Mouse (Mus musculus): ENCODE measurements around the gene Smg8. TPM values are rescaled to one million over a fixed set of nuclear protein-coding genes. Genes with fewer than 3 reads are reported as not detected.
"Not testable (repeated sequence)": the region's sequence is repeated elsewhere in the genome, so short reads cannot be mapped to it uniquely, and the experiment has no call there.

Smg8 gene
- polyA plus RNA-seq, 1 experiment, result 28.9 TPM

- no peaks in the 10 kb centered on the region for H3K36me3 ChIP-seq (ENCODE audit: control insufficient read depth, insufficient read depth, low read length, poor library complexity, severe bottlenecking)
- H3K4me1 ChIP-seq (ENCODE audit: control insufficient read depth, insufficient read depth, low read length), result no peaks in the 10 kb centered on the region
- TF ChIP-seq EP300 (IDR thresholded peaks at IDR 0.05; ENCODE audit: insufficient read depth, low read depth, low read length) (no peak), CTCF (IDR thresholded peaks at IDR 0.05; ENCODE audit: low read depth, low read length) (no peak), POLR2A (IDR thresholded peaks at IDR 0.05; ENCODE audit: insufficient read depth, low read length) (no peak)
- no peaks in the 10 kb centered on the region for H3K27me3 ChIP-seq (ENCODE audit: control insufficient read depth, insufficient read depth, low read length, poor library complexity, severe bottlenecking)
- no peak overlapping the region for H3K4me3 ChIP-seq (ENCODE audit: low read depth, low read length)
- no peak overlapping the region for H3K27ac ChIP-seq (ENCODE audit: insufficient read depth, low read length)
- H3K9ac ChIP-seq (ENCODE audit: low read depth, poor library complexity, severe bottlenecking), result no peak overlapping the region
- H3K9me3 ChIP-seq (replicated peaks; ENCODE audit: control insufficient read depth, insufficient read depth, low read length, poor library complexity, severe bottlenecking), result no peaks in the 10 kb centered on the region
These were observed 26.2 kb downstream of the Smg8 start for GRCm38 (mm10) chr11:87060410-87060809.

- no peak for TF ChIP-seq EP300 (IDR thresholded peaks at IDR 0.05; ENCODE audit: insufficient read depth, low read depth, low read length)
- TF ChIP-seq CTCF (IDR thresholded peaks at IDR 0.05; ENCODE audit: low read depth, low read length), result no peak
- no peak for TF ChIP-seq POLR2A (IDR thresholded peaks at IDR 0.05; ENCODE audit: insufficient read depth, low read length)
- H3K36me3 ChIP-seq (ENCODE audit: control insufficient read depth, insufficient read depth, low read length, poor library complexity, severe bottlenecking), result no peaks in the 10 kb centered on the region
- H3K9me3 ChIP-seq (replicated peaks; ENCODE audit: control insufficient read depth, insufficient read depth, low read length, poor library complexity, severe bottlenecking), result no peaks in the 10 kb centered on the region
- no peak overlapping the region for H3K9ac ChIP-seq (ENCODE audit: low read depth, poor library complexity, severe bottlenecking)
- no peaks in the 10 kb centered on the region for H3K27me3 ChIP-seq (ENCODE audit: control insufficient read depth, insufficient read depth, low read length, poor library complexity, severe bottlenecking)
- no peak overlapping the region for H3K27ac ChIP-seq (ENCODE audit: insufficient read depth, low read length)
- H3K4me3 ChIP-seq (ENCODE audit: low read depth, low read length), result no peak overlapping the region
- H3K4me1 ChIP-seq (ENCODE audit: control insufficient read depth, insufficient read depth, low read length), result no peaks in the 10 kb centered on the region
These were observed 30.3 kb downstream of the Smg8 start for GRCm38 (mm10) chr11:87056286-87056685.

GRCm38 (mm10) chr11:87048900-87049299 lies 37.7 kb downstream of the Smg8 start:
- H3K27me3 ChIP-seq (ENCODE audit: control insufficient read depth, insufficient read depth, low read length, poor library complexity, severe bottlenecking); H3K36me3 ChIP-seq (ENCODE audit: control insufficient read depth, insufficient read depth, low read length, poor library complexity, severe bottlenecking); H3K4me1 ChIP-seq (ENCODE audit: control insufficient read depth, insufficient read depth, low read length); H3K4me3 ChIP-seq (ENCODE audit: low read depth, low read length); H3K9ac ChIP-seq (ENCODE audit: low read depth, poor library complexity, severe bottlenecking); H3K27ac ChIP-seq (ENCODE audit: insufficient read depth, low read length); H3K9me3 ChIP-seq (replicated peaks; ENCODE audit: control insufficient read depth, insufficient read depth, low read length, poor library complexity, severe bottlenecking): not testable (repeated sequence)

GRCm38 (mm10) chr11:87046968-87047367 lies 39.6 kb downstream of the Smg8 start:
- no peaks in the 10 kb centered on the region for H3K27me3 ChIP-seq (ENCODE audit: control insufficient read depth, insufficient read depth, low read length, poor library complexity, severe bottlenecking)
- H3K27ac ChIP-seq (ENCODE audit: insufficient read depth, low read length), result no peak overlapping the region
- H3K4me1 ChIP-seq (ENCODE audit: control insufficient read depth, insufficient read depth, low read length), result no peaks in the 10 kb centered on the region
- TF ChIP-seq CTCF (IDR thresholded peaks at IDR 0.05; ENCODE audit: low read depth, low read length) (no peak), POLR2A (IDR thresholded peaks at IDR 0.05; ENCODE audit: insufficient read depth, low read length) (no peak), EP300 (IDR thresholded peaks at IDR 0.05; ENCODE audit: insufficient read depth, low read depth, low read length) (no peak)
- no peak overlapping the region for H3K9ac ChIP-seq (ENCODE audit: low read depth, poor library complexity, severe bottlenecking)
- H3K4me3 ChIP-seq (ENCODE audit: low read depth, low read length), result no peak overlapping the region
- no peaks in the 10 kb centered on the region for H3K9me3 ChIP-seq (replicated peaks; ENCODE audit: control insufficient read depth, insufficient read depth, low read length, poor library complexity, severe bottlenecking)
- no peaks in the 10 kb centered on the region for H3K36me3 ChIP-seq (ENCODE audit: control insufficient read depth, insufficient read depth, low read length, poor library complexity, severe bottlenecking)

- TF ChIP-seq POLR2A (IDR thresholded peaks at IDR 0.05; ENCODE audit: insufficient read depth, low read length) (no peak), CTCF (IDR thresholded peaks at IDR 0.05; ENCODE audit: low read depth, low read length) (no peak), EP300 (IDR thresholded peaks at IDR 0.05; ENCODE audit: insufficient read depth, low read depth, low read length) (no peak)
- Histone ChIP-seq H3K27ac (ENCODE audit: insufficient read depth, low read length) (no peak overlapping the region), H3K9me3 (replicated peaks; ENCODE audit: control insufficient read depth, insufficient read depth, low read length, poor library complexity, severe bottlenecking) (no peaks in the 10 kb centered on the region), H3K9ac (ENCODE audit: low read depth, poor library complexity, severe bottlenecking) (no peak overlapping the region), H3K4me3 (ENCODE audit: low read depth, low read length) (no peak overlapping the region), H3K36me3 (ENCODE audit: control insufficient read depth, insufficient read depth, low read length, poor library complexity, severe bottlenecking) (no peaks in the 10 kb centered on the region), H3K27me3 (ENCODE audit: control insufficient read depth, insufficient read depth, low read length, poor library complexity, severe bottlenecking) (no peaks in the 10 kb centered on the region), H3K4me1 (ENCODE audit: control insufficient read depth, insufficient read depth, low read length) (no peaks in the 10 kb centered on the region)
These were observed 43.5 kb downstream of the Smg8 start for GRCm38 (mm10) chr11:87043052-87043451.

GRCm38 (mm10) chr11:87039307-87039963 lies 47.1 kb downstream of the Smg8 start:
- no peaks in the 10 kb centered on the region for H3K9me3 ChIP-seq (replicated peaks; ENCODE audit: control insufficient read depth, insufficient read depth, low read length, poor library complexity, severe bottlenecking)
- no peaks in the 10 kb centered on the region for H3K36me3 ChIP-seq (ENCODE audit: control insufficient read depth, insufficient read depth, low read length, poor library complexity, severe bottlenecking)
- H3K27me3 ChIP-seq (ENCODE audit: control insufficient read depth, insufficient read depth, low read length, poor library complexity, severe bottlenecking), result no peaks in the 10 kb centered on the region
- H3K4me1 ChIP-seq (ENCODE audit: control insufficient read depth, insufficient read depth, low read length), result no peaks in the 10 kb centered on the region
- TF ChIP-seq EP300 (IDR thresholded peaks at IDR 0.05; ENCODE audit: insufficient read depth, low read depth, low read length) (no peak), CTCF (IDR thresholded peaks at IDR 0.05; ENCODE audit: low read depth, low read length) (no peak), POLR2A (IDR thresholded peaks at IDR 0.05; ENCODE audit: insufficient read depth, low read length) (no peak)
- no peak overlapping the region for H3K4me3 ChIP-seq (ENCODE audit: low read depth, low read length)
- no peak overlapping the region for H3K27ac ChIP-seq (ENCODE audit: insufficient read depth, low read length)
- no peak overlapping the region for H3K9ac ChIP-seq (ENCODE audit: low read depth, poor library complexity, severe bottlenecking)
